Mouse (Mus musculus) c-Kit-positive CD71-positive TER-119-positive erythroid progenitor cells, embryonic 14.5 days (primary cell): ENCODE measurements around the gene Apobec2.
A peak's percentile ranks its signal among the peaks of the same experiment; 100 is the strongest.
"Not testable (repeated sequence)": the region's sequence is repeated elsewhere in the genome, so short reads cannot be mapped to it uniquely, and the experiment has no call there.

Source experiments
- DNase-seq: peaks from one replicate; pipeline ENCODE4 v3.0.0-alpha.2; 2013; ENCODE audit warnings: low spot score

The Apobec2 gene

GRCm38 (mm10) chr17:48432158-48432980, at the start of gene Apobec2:
TSS of gene Apobec2 (minus strand) at chr17:48432930.
- DNase-seq, result no peak

GRCm38 (mm10) chr17:48479952-48480351, 47.2 kb upstream of the Apobec2 start:
- no peak for DNase-seq

GRCm38 (mm10) chr17:48475444-48475843, 42.7 kb upstream of the Apobec2 start:
- DNase-seq, result no peak

DNA sequence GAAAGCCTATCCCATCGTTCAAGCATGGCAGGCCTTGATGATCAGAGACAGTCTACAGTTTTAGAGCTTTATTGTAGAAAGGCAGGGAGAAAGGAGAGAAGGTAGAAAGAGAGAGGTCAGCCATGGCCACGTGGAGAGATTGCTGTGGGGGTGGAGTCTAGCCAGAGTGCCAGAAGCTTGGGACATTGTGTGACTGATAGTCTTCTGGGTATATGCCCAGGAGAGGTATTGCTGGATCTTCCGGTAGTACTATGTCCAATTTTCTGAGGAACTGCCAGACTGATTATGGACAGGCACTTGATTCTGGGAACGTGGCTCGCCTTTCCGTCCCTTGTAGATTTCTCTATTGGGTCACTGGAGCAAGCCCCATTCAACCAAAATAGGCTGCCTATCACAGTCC, 41.6 kb upstream of the Apobec2 start:
- DNase-seq, result not testable (repeated sequence)

GRCm38 (mm10) chr17:48467395-48468231, 34.9 kb upstream of the Apobec2 start:
- DNase-seq, result peak; percentile 72

DNA sequence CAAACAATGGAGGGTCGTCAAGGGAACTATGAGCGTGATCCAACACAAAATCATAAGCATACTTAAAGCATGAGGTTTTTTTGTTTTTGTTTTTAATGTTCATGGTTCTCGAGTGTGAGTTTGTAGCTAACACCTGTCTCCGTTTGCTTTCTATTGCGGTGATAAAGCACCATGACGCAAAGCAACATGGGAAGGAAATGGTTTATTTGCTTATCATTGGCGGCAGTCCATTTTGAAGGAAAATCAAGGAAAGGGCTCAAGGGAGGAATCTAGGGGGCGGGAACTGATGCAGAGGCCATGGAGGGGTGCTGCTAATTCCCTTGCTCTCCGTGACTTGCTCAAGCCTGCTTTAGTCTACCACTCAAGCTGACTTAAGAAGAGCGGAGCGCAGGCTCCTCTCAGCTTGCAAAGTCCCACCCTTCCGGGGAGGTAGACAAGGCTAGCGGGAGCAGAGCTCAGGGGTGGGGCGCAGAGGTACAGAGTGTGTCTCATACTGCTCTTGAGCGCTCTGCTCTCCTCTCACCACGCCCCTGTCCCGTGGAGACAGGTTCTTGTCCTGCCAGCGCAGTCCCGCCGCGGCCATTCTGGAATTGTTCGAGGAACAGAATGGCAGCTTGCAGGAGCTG, 34.2 kb upstream of the Apobec2 start:
- DNase-seq, result peak; percentile 44

DNA sequence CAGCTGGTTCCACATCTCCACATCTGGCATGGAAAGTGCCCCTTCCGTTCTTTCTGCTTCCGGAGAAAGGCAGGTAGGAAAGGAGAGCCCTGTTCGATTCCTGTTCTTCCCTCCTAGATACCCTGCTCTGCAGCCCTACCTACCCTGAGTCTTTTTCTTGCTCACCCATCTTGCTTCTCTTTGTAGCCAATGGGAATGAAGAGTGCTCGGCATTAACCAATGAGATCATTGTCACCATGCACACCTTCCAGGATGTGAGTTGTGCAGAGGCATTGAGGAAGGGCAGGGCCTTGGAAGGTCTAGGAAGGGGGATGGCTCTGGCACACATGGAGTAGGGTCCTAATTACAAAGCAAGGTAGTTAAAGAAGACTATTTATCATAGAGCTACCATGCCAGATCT, 30.7 kb upstream of the Apobec2 start:
- no peak for DNase-seq

GRCm38 (mm10) chr17:48462096-48462495, 29.4 kb upstream of the Apobec2 start:
- DNase-seq, result no peak

GRCm38 (mm10) chr17:48457971-48458653, 25.4 kb upstream of the Apobec2 start:
- no peak for DNase-seq

DNA sequence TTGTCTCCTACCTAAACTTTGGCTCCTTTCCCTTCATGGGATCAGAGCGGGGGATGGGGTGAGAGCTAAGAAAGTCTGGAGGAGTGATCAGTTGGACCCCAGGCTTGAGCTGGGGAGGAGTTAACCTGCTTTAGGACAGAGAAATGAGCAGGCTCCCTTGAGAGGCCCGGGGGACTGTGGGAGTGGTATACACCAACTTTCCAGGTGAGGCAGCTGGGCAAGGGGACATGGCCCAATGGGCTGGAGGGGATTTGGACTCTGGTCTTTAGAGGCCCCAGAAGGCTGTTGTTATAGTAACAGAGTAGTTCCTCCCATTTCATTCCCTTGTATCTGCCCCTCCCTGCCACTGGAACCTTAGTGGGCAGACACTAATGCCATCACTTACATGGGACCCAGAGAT, 23.2 kb upstream of the Apobec2 start:
- DNase-seq, result no peak

GRCm38 (mm10) chr17:48454688-48455087, 22.0 kb upstream of the Apobec2 start, which contains the start of gene Unc5cl:
TSS of gene Unc5cl (plus strand) at chr17:48454901.
- peak; percentile 45 for DNase-seq

DNA sequence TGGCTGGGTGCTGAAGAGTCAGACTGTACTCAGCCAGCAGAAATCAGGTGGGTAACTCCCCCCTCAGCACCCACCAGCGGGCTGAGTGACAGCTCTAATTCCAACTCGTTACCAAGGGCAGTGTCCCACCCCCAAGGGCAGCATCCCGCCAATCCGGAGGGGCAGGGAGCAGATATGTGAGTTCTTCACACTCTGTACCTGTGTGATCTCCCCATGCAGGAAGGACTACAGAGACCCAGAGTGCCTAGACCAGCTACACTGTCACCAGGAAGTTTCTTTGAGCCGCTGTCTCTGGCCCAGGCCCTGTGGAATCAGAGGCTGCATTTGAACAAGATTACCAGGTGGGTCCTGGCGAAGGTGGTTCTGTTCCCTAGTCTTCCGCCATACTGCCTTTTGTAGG, 21.5 kb upstream of the Apobec2 start:
- DNase-seq, result no peak

GRCm38 (mm10) chr17:48453489-48453888, 20.8 kb upstream of the Apobec2 start:
- peak; percentile 34 for DNase-seq

DNA sequence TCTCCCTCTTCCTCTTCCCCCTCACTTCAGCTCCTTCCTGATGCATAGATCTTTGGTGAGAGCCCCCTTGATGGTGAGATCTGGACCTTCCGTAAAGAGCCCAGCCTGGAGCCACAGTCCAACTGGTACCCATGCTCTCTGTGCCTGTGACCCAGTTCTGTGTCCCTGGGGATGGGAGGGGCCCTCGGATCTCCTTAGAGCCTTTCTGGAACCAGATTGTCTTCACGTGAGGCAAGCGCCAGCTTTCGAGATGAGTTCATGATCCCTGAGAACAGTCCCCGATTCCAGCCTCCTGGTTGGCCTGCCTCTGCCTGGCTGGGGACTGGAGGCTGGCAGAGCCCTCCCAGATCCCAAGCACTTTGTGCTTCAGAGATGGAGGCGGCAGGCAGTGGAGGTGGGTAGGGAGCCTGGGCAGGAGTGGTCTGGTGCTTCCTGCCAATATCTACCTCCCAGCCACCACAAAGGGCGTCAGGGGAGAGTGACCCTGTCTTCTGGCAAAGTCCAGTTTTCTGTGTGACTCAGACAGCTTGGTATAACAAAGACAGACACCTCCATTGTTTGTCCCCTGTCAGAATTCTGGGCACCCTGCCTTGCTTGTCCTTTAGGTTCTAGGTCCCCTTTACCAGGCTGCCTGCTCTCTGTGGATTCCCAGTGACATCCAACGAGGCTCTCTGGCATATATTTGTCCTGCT, 19.2 kb upstream of the Apobec2 start:
- DNase-seq, result peak; percentile 23

GRCm38 (mm10) chr17:48451353-48451675, 18.6 kb upstream of the Apobec2 start, which contains the start of gene Tspo2:
TSS of gene Tspo2 (minus strand) at chr17:48451522.
- peak; percentile 78 for DNase-seq

DNA sequence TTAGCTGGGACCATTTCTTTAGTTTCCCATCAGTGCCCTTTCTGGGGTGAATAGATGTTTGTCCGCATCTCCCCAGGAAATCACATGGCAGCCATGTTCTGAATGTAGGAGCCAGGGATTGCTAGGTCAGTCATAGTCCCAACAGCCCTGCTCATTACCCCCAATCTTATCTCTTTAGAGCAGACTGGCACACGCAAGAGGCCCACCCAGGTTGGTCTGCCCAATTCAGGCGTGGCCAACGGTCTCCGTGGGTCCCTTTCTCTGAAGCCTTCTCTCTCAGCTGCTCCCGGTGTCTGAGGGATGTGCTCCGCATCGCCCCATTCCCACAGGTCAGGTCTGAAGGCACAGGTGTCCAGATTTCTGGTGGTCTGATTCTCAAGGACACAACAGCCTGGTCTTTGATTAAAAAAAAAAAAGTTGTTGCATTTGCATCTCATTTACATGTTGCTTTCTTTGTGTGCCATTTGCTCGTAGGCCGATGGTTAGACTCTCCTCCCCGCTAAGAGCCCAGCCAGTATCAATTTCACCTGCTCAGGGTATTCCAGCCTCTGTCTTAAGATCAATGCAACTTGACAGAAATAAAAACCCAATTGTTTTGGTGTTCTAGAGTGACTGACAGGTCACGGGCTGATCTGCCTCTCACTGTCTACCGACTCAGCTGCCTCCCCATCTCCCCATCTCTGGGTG, 18.1 kb upstream of the Apobec2 start:
- peak; percentile 87 for DNase-seq

DNA sequence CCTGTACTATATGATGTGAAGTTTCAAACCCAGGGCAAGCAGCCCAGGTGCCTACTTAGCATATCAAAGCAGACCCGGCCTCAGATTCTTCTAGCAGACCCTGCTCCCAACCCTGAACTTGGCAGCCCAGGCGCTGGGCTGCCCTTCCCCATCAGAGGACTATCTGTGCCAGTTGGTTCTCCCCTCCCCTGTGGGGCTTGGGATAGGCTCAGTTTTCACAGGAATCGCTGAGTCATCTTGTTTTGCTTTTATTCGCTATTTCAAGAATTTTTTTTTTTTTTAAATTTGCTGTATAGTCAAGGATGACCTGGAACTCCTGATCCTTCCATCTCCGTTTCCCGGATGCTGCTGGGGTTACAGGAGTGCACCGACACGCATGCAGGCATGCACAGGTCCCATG, 14.9 kb upstream of the Apobec2 start:
- peak; percentile 42 for DNase-seq

DNA sequence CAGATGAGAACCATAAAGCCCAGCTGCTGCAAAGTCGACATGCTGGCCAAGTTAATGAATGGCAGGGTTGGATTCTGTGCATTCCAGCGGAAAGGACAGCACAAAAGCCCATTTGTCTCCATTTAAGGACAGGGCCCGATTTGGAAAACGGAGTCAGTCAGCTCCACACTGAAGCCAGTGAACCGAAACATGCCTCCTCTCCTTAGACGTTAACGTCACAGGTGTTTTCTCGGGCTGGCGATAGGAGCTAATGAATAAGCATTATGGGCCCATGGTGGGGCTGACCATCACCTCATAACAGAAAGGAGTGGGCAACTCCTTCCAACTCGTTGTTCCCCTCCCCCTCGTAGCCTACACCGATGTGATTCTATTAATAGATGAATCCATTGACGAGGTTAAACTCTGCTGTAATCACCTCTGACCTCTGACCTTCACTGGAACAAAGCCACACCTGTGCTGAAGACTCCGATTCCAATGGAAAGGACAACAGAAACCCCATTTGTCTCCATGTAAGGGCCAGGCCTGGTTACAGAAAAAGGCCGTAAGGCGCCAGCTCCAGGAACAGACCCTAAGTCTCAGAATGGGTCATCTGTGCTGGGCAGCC, 10.9 kb upstream of the Apobec2 start:
- DNase-seq, result no peak

- DNase-seq, result no peak
These were observed 10.2 kb upstream of the Apobec2 start for GRCm38 (mm10) chr17:48442745-48443457.

- DNase-seq, result no peak
These were observed 4.7 kb upstream of the Apobec2 start for GRCm38 (mm10) chr17:48437421-48437911.
